Mouse (Mus musculus) left cerebral cortex, postnatal 14 days (tissue): Measurements from ENCODE around the gene Col4a2. TPM values are rescaled to one million over a fixed set of nuclear protein-coding genes. Genes with fewer than 3 reads are reported as not detected.

Experiments used
- DNase-seq, 2 experiments: peaks; one replicate each; pipeline ENCODE4 v3.0.0; 2021 to 2022; ENCODE audit warnings: low spot score in 2 of 2, mixed read lengths in 1 of 2
- intact Hi-C: fragments of 180-260 bp; cut with DNase I; formaldehyde crosslinking; loops from one replicate; pipeline ENCODE4 v1.15.1; 2025
- long read RNA-seq, 2 experiments: library from polyadenylated mRNA; stranded (forward); transcript quantifications; one replicate each; pipeline ENCODE4 v2.0.0; 2021
- total RNA-seq, 2 experiments: library from RNA; stranded (reverse); gene quantifications; 2 replicates each; pipeline ENCODE4 v1.2.3; 2021

Col4a2 gene
- total RNA-seq = 10 to 100 TPM; 72.4 to 78.6 TPM
- long read RNA-seq, experiment 1, full-length matches to known transcripts = 24 of 107 reads
- long read RNA-seq, experiment 1, partial matches to known transcripts = 33 of 107 reads
- long read RNA-seq, experiment 1, other reads (novel, unspliced or antisense) = 50 of 107 reads
- long read RNA-seq, experiment 2, full-length matches to known transcripts = 20 of 130 reads
- long read RNA-seq, experiment 2, partial matches to known transcripts = 40 of 130 reads
- long read RNA-seq, experiment 2, other reads (novel, unspliced or antisense) = 70 of 130 reads

GRCm38 (mm10) chr8:11312349-11313175 lies at the start of gene Col4a2, which contains the start of gene Col4a1:
Col4a2 (plus strand) TSS chr8:11312805.
Col4a1 (minus strand) TSS chr8:11312826.
- intact Hi-C loops = loop anchor here (5.0 kb wide), 3 partner anchors 45 to 80 kb away; no protein-coding TSS in a partner anchor
- peak; percentile 75 to 82 for DNase-seq

GRCm38 (mm10) chr8:11263848-11264247 lies 48.8 kb upstream of the Col4a2 start:
- DNase-seq = no peak
- intact Hi-C loops = no loop called here

GRCm38 (mm10) chr8:11265971-11266370 lies 46.6 kb upstream of the Col4a2 start:
- intact Hi-C loops = loop anchor here (5.0 kb wide), 1 partner anchor 46 kb away; the partner anchor contains the start of genes Col4a1 and Col4a2
- no peak for DNase-seq

- DNase-seq = no peak
- intact Hi-C loops = loop anchor here (5.0 kb wide), 1 partner anchor 46 kb away; the partner anchor contains the start of genes Col4a1 and Col4a2
Observed at GRCm38 (mm10) chr8:11266471-11266870, 46.1 kb upstream of the Col4a2 start.

GRCm38 (mm10) chr8:11268753-11269152 lies 43.9 kb upstream of the Col4a2 start:
- DNase-seq = peak in 1 of 2 experiments; percentile 28
- intact Hi-C loops = loop anchor here (5.0 kb wide), 1 partner anchor 44 kb away; the partner anchor contains the start of genes Col4a1 and Col4a2

- intact Hi-C loops = no loop called here
- peak; percentile 16 to 47 for DNase-seq
Observed at GRCm38 (mm10) chr8:11270826-11271225, 41.8 kb upstream of the Col4a2 start.

GRCm38 (mm10) chr8:11272205-11272604 lies 40.4 kb upstream of the Col4a2 start:
- intact Hi-C loops = no loop called here
- no peak for DNase-seq

GRCm38 (mm10) chr8:11273506-11274158 lies 39.0 kb upstream of the Col4a2 start:
- DNase-seq = peak; percentile 67 to 83
- intact Hi-C loops = no loop called here

GRCm38 (mm10) chr8:11274415-11274814 lies 38.2 kb upstream of the Col4a2 start:
- DNase-seq = no peak
- intact Hi-C loops = no loop called here

GRCm38 (mm10) chr8:11276286-11276685 lies 36.3 kb upstream of the Col4a2 start:
- no peak for DNase-seq
- intact Hi-C loops = no loop called here

- intact Hi-C loops = no loop called here
- DNase-seq = no peak
Observed at GRCm38 (mm10) chr8:11277602-11278051, 35.0 kb upstream of the Col4a2 start.

- no peak for DNase-seq
- intact Hi-C loops = no loop called here
Observed at GRCm38 (mm10) chr8:11278101-11278611, 34.4 kb upstream of the Col4a2 start.

- no peak for DNase-seq
- intact Hi-C loops = no loop called here
Observed at GRCm38 (mm10) chr8:11279296-11279826, 33.2 kb upstream of the Col4a2 start.

- intact Hi-C loops = no loop called here
- no peak for DNase-seq
Observed at GRCm38 (mm10) chr8:11280721-11281268, 31.8 kb upstream of the Col4a2 start.

GRCm38 (mm10) chr8:11282139-11282538 lies 30.5 kb upstream of the Col4a2 start:
- DNase-seq = no peak
- intact Hi-C loops = no loop called here

GRCm38 (mm10) chr8:11282696-11283095 lies 29.9 kb upstream of the Col4a2 start:
- intact Hi-C loops = no loop called here
- no peak for DNase-seq

GRCm38 (mm10) chr8:11283217-11283616 lies 29.4 kb upstream of the Col4a2 start:
- DNase-seq = no peak
- intact Hi-C loops = no loop called here

GRCm38 (mm10) chr8:11285437-11285836 lies 27.2 kb upstream of the Col4a2 start:
- DNase-seq = no peak
- intact Hi-C loops = no loop called here

GRCm38 (mm10) chr8:11287139-11287538 lies 25.5 kb upstream of the Col4a2 start:
- intact Hi-C loops = no loop called here
- no peak for DNase-seq
